Mouse (Mus musculus): ENCODE data around the gene Sufu. TPM values are rescaled to one million over a fixed set of nuclear protein-coding genes. Genes with fewer than 3 reads are reported as not detected.

The Sufu gene
- polyA plus RNA-seq (2012; rRNA removed) = 23.3 and 24.2 TPM in 2 replicates

GRCm38 (mm10) chr19:46396686-46397435 lies at the start of gene Sufu:
TSS of gene Sufu (plus strand) at chr19:46396896.
- no peak for DNase-seq (ENCODE audit: low read depth)

- no peak for DNase-seq (ENCODE audit: low read depth)
Observed at GRCm38 (mm10) chr19:46347146-46347545, 49.5 kb upstream of the Sufu start.

DNA sequence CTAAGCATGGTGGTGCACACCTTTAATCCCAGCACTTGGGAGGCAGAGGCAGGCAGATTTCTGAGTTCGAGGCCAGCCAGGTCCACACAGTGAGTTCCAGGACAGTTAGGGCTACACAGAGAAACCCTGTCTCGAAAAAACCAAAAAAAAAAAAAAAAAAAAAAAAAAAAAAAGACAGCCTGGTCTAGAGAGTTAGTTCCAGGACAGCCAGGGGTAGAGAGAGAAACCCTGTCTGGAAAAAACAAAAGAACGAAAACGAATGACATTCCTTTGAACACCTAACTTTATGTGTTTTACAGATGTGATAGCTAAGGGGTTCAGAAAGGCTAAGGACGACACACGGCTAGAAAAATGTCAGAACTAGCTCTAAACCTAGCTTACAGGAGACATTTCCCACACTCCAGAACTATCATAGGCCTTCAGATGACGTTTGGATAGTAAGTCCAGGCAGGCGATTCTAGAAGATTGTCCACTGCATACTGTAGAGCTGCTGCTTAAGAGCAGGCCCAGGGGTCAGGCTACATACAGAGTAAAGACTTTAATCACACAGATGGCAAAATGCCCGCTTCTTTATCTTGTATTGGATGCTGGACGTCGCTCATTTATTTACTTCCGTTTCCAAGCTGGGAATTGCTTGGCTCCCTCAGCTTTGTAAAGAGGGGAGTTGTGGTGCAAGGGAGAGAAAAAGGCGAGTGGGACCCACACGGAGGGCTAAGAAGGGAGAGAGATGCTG lies 48.6 kb upstream of the Sufu start:
- DNase-seq (ENCODE audit: low read depth) = no peak

DNA sequence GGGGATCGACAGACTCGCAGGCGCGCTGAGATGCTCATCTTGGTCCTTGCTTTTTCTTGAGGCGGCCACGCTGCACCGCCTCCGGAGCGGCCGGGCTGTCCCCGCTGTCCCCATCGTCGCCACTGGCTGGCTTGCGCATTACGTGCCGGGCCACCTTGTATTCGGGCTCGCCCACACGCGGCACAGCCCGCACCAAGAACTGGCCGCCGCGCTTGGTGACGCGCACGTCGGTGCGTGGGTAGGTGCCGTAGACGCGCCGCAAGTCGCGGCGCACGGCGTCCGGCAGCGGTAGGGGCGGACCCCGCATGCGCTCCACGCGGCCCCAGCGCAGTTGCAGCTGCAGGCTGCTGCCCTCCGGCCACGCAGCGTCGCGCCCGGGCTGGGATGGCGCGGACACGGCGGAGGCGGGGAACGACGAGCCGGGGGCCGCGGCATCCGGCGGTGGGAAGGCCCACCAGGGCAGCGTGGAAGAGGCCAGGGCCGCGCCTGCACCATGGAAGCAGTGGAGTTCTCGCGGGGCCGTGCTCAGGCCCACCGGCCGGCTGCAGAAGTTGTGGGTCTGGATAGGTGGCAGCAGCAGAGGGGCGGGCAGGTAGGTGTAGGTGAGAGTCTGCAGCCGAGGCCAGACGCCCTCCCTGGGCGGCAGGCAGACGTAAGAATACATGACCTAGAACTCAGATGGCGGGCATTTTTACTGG lies 47.8 kb upstream of the Sufu start:
- DNase-seq (ENCODE audit: low read depth) = no peak

DNA sequence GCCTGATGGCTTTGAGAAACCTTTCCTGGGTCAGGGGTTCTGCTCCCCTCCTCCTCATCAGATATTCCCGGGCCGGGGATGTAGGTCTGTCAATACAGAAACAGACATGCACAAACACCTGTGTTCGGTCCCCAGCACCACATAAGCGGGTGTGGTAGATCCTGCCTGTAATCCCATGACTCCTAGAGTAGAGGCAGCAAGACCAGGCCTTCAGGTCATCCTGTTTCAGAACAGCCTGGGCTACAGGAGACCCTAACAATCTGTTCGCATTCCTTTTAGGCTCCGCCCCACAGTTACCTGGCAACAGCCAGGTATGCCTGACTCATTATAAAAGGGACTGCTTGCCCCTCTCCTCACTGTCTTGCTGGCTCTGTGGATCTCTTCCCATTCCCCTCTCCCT lies 47.1 kb upstream of the Sufu start:
- DNase-seq (ENCODE audit: low read depth) = no peak

GRCm38 (mm10) chr19:46350168-46350932 lies 46.3 kb upstream of the Sufu start, which contains the start of gene 2310034G01Rik:
TSS of gene 2310034G01Rik (minus strand) at chr19:46350302.
- DNase-seq (ENCODE audit: low read depth) = no peak

DNA sequence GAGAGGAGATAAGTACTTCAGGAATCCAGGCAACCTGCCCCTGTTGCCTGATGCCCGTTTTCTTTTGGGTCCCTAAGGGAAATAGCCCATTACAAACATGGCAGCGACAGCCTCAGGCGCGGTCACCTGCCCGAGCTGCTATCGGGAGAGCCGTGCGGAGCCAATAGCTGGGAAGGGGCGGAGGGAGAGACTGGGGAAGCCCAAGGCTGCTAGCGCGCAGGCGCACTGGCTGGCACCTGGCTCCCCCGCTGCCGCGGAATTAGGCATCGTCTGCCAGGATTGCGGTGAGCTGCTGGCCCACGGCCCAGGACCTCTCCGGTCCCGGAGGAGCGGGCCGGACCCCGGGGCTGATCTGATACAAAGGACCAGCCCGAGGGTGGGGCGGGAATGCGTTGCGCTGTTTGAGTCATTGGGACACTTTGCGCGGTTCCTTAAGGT lies 40.0 kb upstream of the Sufu start:
- no peak for DNase-seq (ENCODE audit: low read depth)

DNA sequence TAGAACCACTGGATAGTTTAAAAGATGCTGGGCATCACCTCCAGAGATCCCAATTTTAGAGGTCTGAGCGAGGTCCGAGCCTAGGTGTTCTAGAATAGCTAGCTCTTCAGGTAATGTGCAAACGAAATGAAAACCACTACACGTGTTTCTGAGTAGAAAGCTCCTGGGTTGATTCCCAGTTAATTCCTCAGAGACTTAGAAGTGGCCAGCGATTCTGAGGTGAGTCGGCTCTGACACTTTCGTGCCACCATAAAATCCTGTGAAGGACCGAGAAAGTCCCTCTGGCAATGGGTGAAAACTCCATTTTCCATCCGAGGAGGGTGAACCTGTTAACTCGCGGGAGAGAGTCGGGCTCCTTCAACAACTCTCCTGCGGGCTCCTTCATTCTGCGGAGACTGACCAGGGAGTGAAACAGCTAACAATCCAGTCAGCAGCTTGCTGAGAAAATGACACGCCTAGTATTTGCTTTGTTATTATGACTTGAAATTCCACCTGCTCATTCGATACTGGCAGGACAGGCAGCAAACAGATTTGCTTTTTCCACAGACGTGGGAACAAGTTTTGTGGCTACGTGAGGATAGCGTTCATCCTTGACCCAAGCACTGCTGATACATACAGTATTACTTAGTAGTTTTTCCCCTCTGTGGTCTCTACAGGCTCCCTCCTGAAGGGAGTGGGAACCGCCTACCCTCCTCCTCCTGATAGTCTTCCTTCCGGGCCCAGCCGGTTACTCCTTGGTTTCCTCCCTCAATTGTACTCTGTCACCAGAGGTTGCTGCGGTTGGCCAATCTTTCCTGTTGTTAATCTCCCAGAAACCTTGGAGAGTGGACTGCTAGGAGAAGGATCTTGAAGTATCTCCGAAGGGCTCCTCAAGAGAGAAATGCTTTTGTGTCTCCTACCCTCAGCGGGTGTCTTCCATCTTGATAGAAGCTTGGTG lies 39.1 kb upstream of the Sufu start:
- DNase-seq (ENCODE audit: low read depth) = no peak

DNA sequence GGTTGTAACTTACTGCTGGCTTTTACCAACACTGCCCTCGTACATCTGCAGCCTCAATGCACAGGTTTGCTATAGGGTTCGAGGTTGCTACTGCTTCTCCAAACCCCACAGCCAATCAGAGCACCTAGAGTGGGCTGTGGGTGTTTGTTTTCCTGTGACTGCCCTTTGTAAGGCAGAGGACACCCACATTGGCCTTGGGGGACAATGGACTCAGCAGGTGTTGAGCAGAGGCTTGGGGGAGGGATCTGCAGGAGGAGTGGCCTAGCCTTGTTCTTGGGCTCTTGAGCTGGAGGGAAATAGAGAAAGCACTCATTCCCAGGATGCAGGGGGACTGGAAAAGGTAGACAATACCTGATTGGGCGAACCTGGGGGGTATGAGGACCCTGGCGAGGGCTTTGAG lies 38.3 kb upstream of the Sufu start:
- no peak for DNase-seq (ENCODE audit: low read depth)

- DNase-seq (ENCODE audit: low read depth) = no peak
Observed at GRCm38 (mm10) chr19:46362104-46362503, 34.6 kb upstream of the Sufu start.

DNA sequence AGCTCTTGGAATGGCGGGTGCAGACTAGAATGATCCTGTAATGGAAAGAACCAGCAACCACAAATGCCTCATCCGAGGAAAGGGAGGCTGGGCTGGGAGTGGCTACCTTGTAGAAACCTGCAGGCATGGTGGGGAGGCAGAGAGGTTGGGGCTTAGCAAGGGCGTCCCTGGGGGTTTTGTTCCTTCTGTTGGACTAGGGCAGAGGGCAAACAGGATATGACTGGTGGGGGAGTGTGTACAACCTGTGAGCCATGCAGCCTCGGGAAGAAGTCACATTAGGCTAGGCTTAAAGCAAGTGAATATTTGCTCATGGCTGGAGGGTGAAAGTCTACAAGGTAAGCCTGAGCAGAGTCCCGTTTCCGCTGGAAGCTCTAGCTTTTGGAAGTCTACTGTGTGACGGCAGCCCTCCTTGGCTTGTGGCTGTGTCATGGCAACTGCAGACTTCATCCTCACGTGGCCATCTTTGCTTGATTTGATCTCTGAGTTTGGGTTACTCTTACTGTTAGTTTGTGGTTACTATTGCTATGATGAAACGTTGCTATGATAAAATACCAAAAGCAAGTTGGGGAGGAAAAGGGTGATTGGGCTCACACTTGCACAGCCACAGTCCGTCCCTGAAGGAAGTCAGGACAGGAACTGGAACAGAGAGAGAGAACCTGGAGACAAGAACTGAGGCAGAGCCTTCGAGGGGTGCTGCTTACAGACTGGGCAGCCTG lies 33.2 kb upstream of the Sufu start:
- no peak for DNase-seq (ENCODE audit: low read depth)

DNA sequence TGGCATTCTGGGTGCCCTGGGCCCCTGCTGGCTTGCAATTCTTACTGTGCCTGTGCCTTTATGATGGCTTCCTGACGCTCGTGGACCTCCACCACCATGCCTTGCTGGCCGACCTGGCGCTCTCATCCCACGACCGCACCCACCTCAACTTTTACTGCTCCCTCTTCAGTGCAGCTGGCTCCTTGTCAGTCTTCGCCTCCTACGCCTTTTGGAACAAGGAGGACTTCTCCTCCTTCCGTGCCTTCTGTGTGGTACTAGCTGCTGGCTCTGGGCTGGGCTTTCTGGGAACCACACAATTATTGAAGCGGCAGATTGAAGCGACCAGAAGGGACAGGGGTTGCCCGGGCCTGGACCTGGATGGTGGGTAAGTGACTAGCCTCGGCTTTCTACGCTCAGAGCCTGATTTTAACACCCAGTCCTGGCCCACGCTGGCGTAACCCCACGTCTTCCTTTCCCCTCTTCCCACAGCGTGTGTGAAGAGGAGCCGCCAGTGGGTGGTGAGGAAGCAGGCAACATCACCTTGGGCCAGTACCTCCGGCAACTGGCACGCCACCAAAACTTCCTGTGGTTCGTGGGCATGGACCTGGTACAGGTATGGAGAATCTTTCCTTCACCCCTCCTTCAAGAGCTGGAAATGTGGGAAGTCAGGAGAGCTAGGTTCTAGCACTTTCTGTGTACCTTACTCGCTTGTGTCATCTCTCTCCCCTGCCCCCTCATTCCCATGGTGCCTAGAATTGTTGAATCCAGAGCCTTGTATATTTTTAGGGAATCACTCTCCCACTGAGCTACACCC lies 28.7 kb upstream of the Sufu start:
- DNase-seq (ENCODE audit: low read depth) = no peak

- no peak for DNase-seq (ENCODE audit: low read depth)
Observed at GRCm38 (mm10) chr19:46369204-46369603, 27.5 kb upstream of the Sufu start.

DNA sequence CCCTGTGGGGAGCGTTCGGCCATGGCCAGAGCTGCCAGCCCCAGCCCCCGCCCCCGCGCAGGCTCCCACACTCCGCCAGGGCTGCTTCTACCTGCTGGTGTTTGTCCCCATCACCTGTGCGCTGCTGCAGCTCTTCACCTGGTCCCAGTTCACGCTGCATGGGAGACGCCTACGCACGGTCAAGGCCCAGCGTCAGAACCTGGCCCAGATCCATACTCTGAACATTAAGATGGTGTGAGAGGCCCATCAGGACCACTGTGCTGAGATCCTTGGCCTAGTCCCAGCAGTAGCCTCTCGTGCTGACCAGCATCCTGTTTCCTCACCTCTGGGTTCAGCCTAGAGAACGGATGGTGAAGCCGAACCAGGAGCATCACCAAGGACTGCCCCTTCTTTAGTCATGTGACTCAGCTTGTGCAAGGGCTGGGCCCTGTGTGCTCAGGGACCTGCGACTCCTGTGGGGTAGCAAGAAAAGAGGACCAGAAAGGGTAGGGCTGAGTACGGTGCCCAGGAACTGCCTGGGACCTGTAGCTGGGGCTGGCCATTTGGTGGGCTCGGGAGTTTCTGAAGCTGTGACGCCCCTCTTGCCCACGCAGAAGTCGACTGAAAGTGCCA lies 22.1 kb upstream of the Sufu start:
- no peak for DNase-seq (ENCODE audit: low read depth)

- no peak for DNase-seq (ENCODE audit: low read depth)
Observed at GRCm38 (mm10) chr19:46375489-46375888, 21.2 kb upstream of the Sufu start.

DNA sequence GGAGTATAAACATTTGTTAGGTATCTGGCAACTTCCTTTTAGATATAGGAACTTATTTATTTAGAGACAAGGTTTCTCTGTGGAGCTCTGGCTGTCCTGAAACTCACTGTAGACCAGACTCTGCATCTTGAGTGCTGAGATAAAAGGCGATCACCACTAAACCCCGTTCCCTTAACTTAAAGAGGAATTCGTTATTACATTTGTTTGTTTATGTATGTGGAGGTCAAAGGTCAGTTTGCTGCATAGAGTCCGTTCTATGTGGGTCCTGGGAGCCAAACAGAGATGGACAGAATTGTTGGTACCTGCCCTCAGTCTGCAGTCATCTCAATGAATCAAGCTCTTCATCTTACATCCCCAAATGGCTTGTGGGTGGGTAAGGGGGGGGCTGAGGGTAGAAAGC lies 20.8 kb upstream of the Sufu start:
- DNase-seq (ENCODE audit: low read depth) = no peak

- DNase-seq (ENCODE audit: low read depth) = no peak
Observed at GRCm38 (mm10) chr19:46382275-46382674, 14.4 kb upstream of the Sufu start.

DNA sequence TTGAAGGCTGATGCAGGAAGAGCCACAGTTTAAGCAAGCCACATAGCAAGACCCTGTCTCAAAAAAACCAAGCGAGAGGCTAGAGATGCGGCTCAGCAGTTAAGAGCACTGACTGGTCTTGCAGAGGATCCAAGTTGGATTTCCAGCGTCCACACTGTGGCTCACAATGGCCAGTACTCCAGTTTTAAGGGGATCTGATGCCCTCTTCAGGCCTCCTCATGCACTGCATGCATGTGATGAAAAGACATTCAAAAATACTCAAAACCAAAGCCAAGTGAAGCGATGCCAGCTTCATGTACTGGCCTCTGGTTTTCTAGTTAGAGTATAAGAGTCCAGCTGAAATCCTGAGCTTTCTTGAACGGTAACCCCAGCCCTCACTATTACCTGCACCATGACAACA lies 6.8 kb upstream of the Sufu start:
- no peak for DNase-seq (ENCODE audit: low read depth)

- DNase-seq (ENCODE audit: low read depth) = no peak
Observed at GRCm38 (mm10) chr19:46392018-46392417, 4.7 kb upstream of the Sufu start.
